Mouse (Mus musculus) embryonic facial prominence, embryonic 12.5 days (tissue): ENCODE measurements at regions not wholly inside any gene's neighbourhood (a gene's known extent, or its start where the extent isn't known, plus 50 kb on each side); places are given as distances from the start of the nearest gene placed in this dataset.

Experiments
- ATAC-seq: fragments of 200-750 bp; cut with Nextera tagmentation; 2 replicates; pipeline ENCODE4 v1.8.0; 2017; ENCODE audit not compliant: insufficient number of reproducible peaks, insufficient read depth, low FRiP score, low TSS enrichment
- H3K27ac ChIP-seq: fragments of 300-500 bp; sonication (generic); 2 replicates; pipeline ENCODE4 v1.5.1; 2016; ENCODE audit warnings: mild to moderate bottlenecking
- H3K27me3 ChIP-seq: fragments of 300-500 bp; sonication (generic); 2 replicates; pipeline ENCODE4 v1.6.1; 2016; ENCODE audit warnings: mild to moderate bottlenecking, moderate library complexity
- H3K36me3 ChIP-seq: fragments of 300-500 bp; sonication (generic); 2 replicates; pipeline ENCODE4 v1.6.1; 2016; ENCODE audit warnings: mild to moderate bottlenecking
- H3K4me1 ChIP-seq: fragments of 300-500 bp; sonication (generic); 2 replicates; pipeline ENCODE4 v1.6.1; 2016
- H3K4me2 ChIP-seq: fragments of 300-500 bp; sonication (generic); replicated peaks from 2 replicates; pipeline ENCODE4 v1.6.1; 2016; ENCODE audit warnings: mild to moderate bottlenecking, moderate library complexity
- H3K4me3 ChIP-seq: fragments of 300-500 bp; sonication (generic); 2 replicates; pipeline ENCODE4 v1.5.1; 2016; ENCODE audit warnings: mild to moderate bottlenecking
- H3K9ac ChIP-seq: fragments of 300-500 bp; sonication (generic); 2 replicates; pipeline ENCODE4 v1.6.1; 2016; ENCODE audit warnings: mild to moderate bottlenecking, moderate library complexity
- H3K9me3 ChIP-seq: fragments of 300-500 bp; sonication (generic); 2 replicates; pipeline ENCODE4 v1.6.1; 2016; ENCODE audit warnings: mild to moderate bottlenecking, moderate library complexity
- WGBS: fragments of 180-500 bp; shearing (Covaris S2); methylation state at CpG from one replicate; pipeline ENCODE4 v1.1.7; 2016; 5-methylcytosine and 5-hydroxymethylcytosine counted together

- Histone ChIP-seq H3K36me3 (no peaks in the 10 kb centered on the region), H3K27ac (no peak overlapping the region), H3K4me3 (no peak overlapping the region), H3K4me1 (peaks cover 4% of the 10 kb centered on the region; the same call in 1 of the 2 replicates), H3K9me3 (no peaks in the 10 kb centered on the region), H3K27me3 (no peaks in the 10 kb centered on the region), H3K9ac (no peak overlapping the region), H3K4me2 (no peak overlapping the region)
- ATAC-seq, result no peak
- WGBS, result 55% methylated on average over 19 of the region's 19 CpGs
Measured at GRCm38 (mm10) chr8:112427721-112428389, 142.0 kb upstream of the Cntnap4 start.

- no peak overlapping the region for H3K4me2 ChIP-seq
- H3K36me3 ChIP-seq, result no peaks in the 10 kb centered on the region
- no peak overlapping the region for H3K9ac ChIP-seq
- 86% methylated on average over 5 of the region's 5 CpGs for WGBS
- no peak for ATAC-seq
- no peak overlapping the region for H3K4me3 ChIP-seq
- no peaks in the 10 kb centered on the region for H3K4me1 ChIP-seq
- no peaks in the 10 kb centered on the region for H3K9me3 ChIP-seq
- no peak overlapping the region for H3K27ac ChIP-seq
- H3K27me3 ChIP-seq, result no peaks in the 10 kb centered on the region
Measured at GRCm38 (mm10) chr8:112411968-112412367, 157.9 kb upstream of the Cntnap4 start.

GRCm38 (mm10) chr8:112411213-112411612 is 158.6 kb upstream of the Cntnap4 start:
- H3K36me3 ChIP-seq, result no peaks in the 10 kb centered on the region
- H3K4me1 ChIP-seq, result no peaks in the 10 kb centered on the region
- 23% methylated on average over 6 of the region's 6 CpGs for WGBS
- no peaks in the 10 kb centered on the region for H3K9me3 ChIP-seq
- H3K4me3 ChIP-seq, result no peak overlapping the region
- ATAC-seq, result no peak
- H3K9ac ChIP-seq, result no peak overlapping the region
- H3K4me2 ChIP-seq, result no peak overlapping the region
- no peak overlapping the region for H3K27ac ChIP-seq
- no peaks in the 10 kb centered on the region for H3K27me3 ChIP-seq

GRCm38 (mm10) chr8:112408211-112408735 is 161.6 kb upstream of the Cntnap4 start:
- WGBS, result 85% methylated on average over 9 of the region's 9 CpGs
- no peak overlapping the region for H3K9ac ChIP-seq
- H3K27ac ChIP-seq, result no peak overlapping the region
- ATAC-seq, result no peak
- no peaks in the 10 kb centered on the region for H3K36me3 ChIP-seq
- no peak overlapping the region for H3K4me3 ChIP-seq
- H3K4me2 ChIP-seq, result no peak overlapping the region
- H3K27me3 ChIP-seq, result no peaks in the 10 kb centered on the region
- no peaks in the 10 kb centered on the region for H3K9me3 ChIP-seq
- H3K4me1 ChIP-seq, result no peaks in the 10 kb centered on the region

DNA sequence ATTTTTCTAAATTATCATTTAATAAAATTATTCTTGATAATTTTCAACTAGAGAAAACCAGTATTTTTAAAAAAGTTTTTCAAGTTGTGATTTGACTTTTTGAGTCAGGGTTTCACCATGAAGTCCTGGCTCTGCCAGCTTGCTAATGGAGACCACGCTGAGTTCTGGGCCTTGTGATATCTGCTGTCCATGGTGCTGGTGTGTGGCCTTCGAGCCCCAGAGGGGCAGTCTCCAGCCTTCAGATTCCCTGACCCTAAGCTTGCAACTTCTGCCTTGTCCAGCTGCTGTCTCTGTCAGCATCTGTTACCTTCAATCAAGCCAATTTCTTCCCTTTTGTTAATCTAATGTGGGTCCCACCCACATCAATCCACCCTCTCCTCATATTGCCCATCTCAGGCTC is 165.8 kb upstream of the Cntnap4 start:
- no peaks in the 10 kb centered on the region for H3K27me3 ChIP-seq
- H3K36me3 ChIP-seq, result no peaks in the 10 kb centered on the region
- no peak overlapping the region for H3K9ac ChIP-seq
- 8% methylated on average over 2 of the region's 2 CpGs for WGBS
- no peak for ATAC-seq
- no peaks in the 10 kb centered on the region for H3K9me3 ChIP-seq
- no peak overlapping the region for H3K27ac ChIP-seq
- no peak overlapping the region for H3K4me3 ChIP-seq
- H3K4me2 ChIP-seq, result no peak overlapping the region
- H3K4me1 ChIP-seq, result no peaks in the 10 kb centered on the region

- Histone ChIP-seq H3K9ac (no peak overlapping the region), H3K4me3 (no peak overlapping the region), H3K9me3 (no peaks in the 10 kb centered on the region), H3K4me2 (no peak overlapping the region), H3K4me1 (no peaks in the 10 kb centered on the region), H3K27ac (no peak overlapping the region), H3K36me3 (no peaks in the 10 kb centered on the region), H3K27me3 (no peaks in the 10 kb centered on the region)
- no peak for ATAC-seq
- 33% methylated on average over 2 of the region's 2 CpGs for WGBS
Measured at GRCm38 (mm10) chr8:112397438-112397837, 172.4 kb upstream of the Cntnap4 start.

DNA sequence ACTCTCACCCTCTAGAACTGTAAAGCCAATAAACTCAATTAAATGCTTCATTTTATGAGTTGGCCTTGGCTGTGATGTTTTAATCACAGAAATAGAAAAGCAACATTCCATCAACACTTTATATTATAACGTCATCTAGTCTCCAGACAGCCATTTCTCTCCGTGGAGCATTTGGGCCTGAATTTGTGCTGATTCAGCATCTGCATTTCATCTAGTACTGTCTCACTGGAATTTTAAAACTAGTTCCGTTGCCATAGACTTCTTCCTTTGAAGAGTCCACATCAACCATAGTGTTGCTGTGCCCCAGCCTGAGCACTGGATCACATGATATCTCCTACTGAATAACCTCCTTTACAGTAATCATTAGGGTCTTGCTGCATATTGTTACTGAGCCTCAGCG is 179.7 kb upstream of the Cntnap4 start:
- Histone ChIP-seq H3K4me1 (no peaks in the 10 kb centered on the region), H3K27me3 (no peaks in the 10 kb centered on the region), H3K9ac (no peak overlapping the region), H3K36me3 (no peaks in the 10 kb centered on the region), H3K27ac (no peak overlapping the region), H3K4me3 (no peak overlapping the region), H3K4me2 (no peak overlapping the region), H3K9me3 (no peaks in the 10 kb centered on the region)
- WGBS, result 83% methylated on average over 4 of the region's 4 CpGs
- ATAC-seq, result no peak

GRCm38 (mm10) chr8:112348323-112348722 is 221.5 kb upstream of the Cntnap4 start:
- H3K27ac ChIP-seq, result no peak overlapping the region; the same call in 1 of the 2 replicates
- peak; percentile 64; the same call in 1 of the 2 replicates for ATAC-seq

GRCm38 (mm10) chr8:112333171-112333570 is 236.7 kb upstream of the Cntnap4 start:
- Histone ChIP-seq H3K27ac (no peak overlapping the region), H3K9me3 (no peaks in the 10 kb centered on the region), H3K4me3 (no peak overlapping the region), H3K4me1 (no peaks in the 10 kb centered on the region), H3K4me2 (no peak overlapping the region), H3K27me3 (peaks cover 3% of the 10 kb centered on the region; the same call in 1 of the 2 replicates), H3K36me3 (no peaks in the 10 kb centered on the region), H3K9ac (no peak overlapping the region)
- ATAC-seq, result no peak
- WGBS, result 80% methylated on average over 11 of the region's 11 CpGs

More at GRCm38 (mm10) chr8:112348323-112348722, 221.5 kb upstream of the Cntnap4 start:
- Histone ChIP-seq H3K4me3 (no peak overlapping the region), H3K9me3 (no peaks in the 10 kb centered on the region), H3K36me3 (no peaks in the 10 kb centered on the region), H3K4me2 (peak overlapping the region; percentile 26), H3K9ac (no peak overlapping the region), H3K4me1 (0 out of 2 replicates have a peak, but pooled peaks cover 4% of the 10 kb centered on the region), H3K27me3 (no peaks in the 10 kb centered on the region)
- 23% methylated on average over 5 of the region's 5 CpGs for WGBS

GRCm38 (mm10) chr8:112332021-112332420 is 237.8 kb upstream of the Cntnap4 start:
- ATAC-seq, result no peak
- Histone ChIP-seq H3K4me1 (no peaks in the 10 kb centered on the region), H3K9me3 (no peaks in the 10 kb centered on the region), H3K9ac (no peak overlapping the region), H3K27me3 (peaks cover 3% of the 10 kb centered on the region; the same call in 1 of the 2 replicates), H3K4me3 (no peak overlapping the region), H3K36me3 (no peaks in the 10 kb centered on the region), H3K4me2 (no peak overlapping the region), H3K27ac (no peak overlapping the region)
- WGBS, result 84% methylated on average over 10 of the region's 10 CpGs

GRCm38 (mm10) chr8:112309816-112310215 is 260.0 kb upstream of the Cntnap4 start:
- Histone ChIP-seq H3K36me3 (no peaks in the 10 kb centered on the region), H3K27ac (no peak overlapping the region), H3K9ac (no peak overlapping the region), H3K4me2 (no peak overlapping the region), H3K4me1 (no peaks in the 10 kb centered on the region), H3K9me3 (no peaks in the 10 kb centered on the region), H3K27me3 (no peaks in the 10 kb centered on the region), H3K4me3 (no peak overlapping the region)
- ATAC-seq, result no peak
- 79% methylated on average over 3 of the region's 3 CpGs for WGBS

GRCm38 (mm10) chr8:112308354-112308753 is 261.5 kb upstream of the Cntnap4 start:
- no peak overlapping the region for H3K27ac ChIP-seq
- H3K4me1 ChIP-seq, result no peaks in the 10 kb centered on the region
- H3K27me3 ChIP-seq, result no peaks in the 10 kb centered on the region
- no peak overlapping the region for H3K4me2 ChIP-seq
- no peaks in the 10 kb centered on the region for H3K36me3 ChIP-seq
- no peak overlapping the region for H3K9ac ChIP-seq
- ATAC-seq, result no peak
- H3K9me3 ChIP-seq, result no peaks in the 10 kb centered on the region
- H3K4me3 ChIP-seq, result no peak overlapping the region
- 89% methylated on average over 6 of the region's 6 CpGs for WGBS
